Comparison of ENCODE assay signal across 9 mouse cellular contexts in genomic region chrX:142806620-142807061, GRCm38 (mm10).
DNase-seq lines count a peak whose midpoint lies in the region; ATAC-seq and TF ChIP-seq lines count a peak whose summit lies in the region.
"Had no signal": no experiment of that assay in that cellular context is flagged by ENCODE, and none has a peak within 500 bp of the region (broad histone marks: within the 10 kb centered on the region; RNA-seq: fewer than 3 reads in every experiment).

No protein-coding gene starts in this region.

- WGBS in forebrain, postnatal 0 days = 36% methylated on average over 10 of the region's 10 CpGs
- 51% methylated on average over 10 of the region's 10 CpGs for WGBS in forebrain, embryonic 10.5 days
- 43% methylated on average over 10 of the region's 10 CpGs for WGBS in intestine, embryonic 16.5 days
- WGBS in lung, embryonic 16.5 days = 22% methylated on average over 10 of the region's 10 CpGs

- H3K36me3 ChIP-seq in forebrain, postnatal 0 days (ENCODE audit: insufficient read depth) = no peaks in the 10 kb centered on the region
- H3K36me3 ChIP-seq in forebrain, embryonic 10.5 days (replicated peaks) = peaks cover 11% of the 10 kb centered on the region; the same call in 1 of the 2 replicates
- no peaks in the 10 kb centered on the region for H3K36me3 ChIP-seq in testis, adult 2 months (ENCODE audit: control insufficient read depth, insufficient read depth, low read length)
- H3K36me3 ChIP-seq in intestine, embryonic 16.5 days (ENCODE audit: control insufficient read depth, insufficient read depth, low read length) = no peaks in the 10 kb centered on the region
- H3K36me3 ChIP-seq in lung, embryonic 16.5 days (ENCODE audit: control insufficient read depth, insufficient read depth, low read length) = no peaks in the 10 kb centered on the region

- TF ChIP-seq POLR2A in testis, adult 2 months (IDR thresholded peaks at IDR 0.05; ENCODE audit: control insufficient read depth, low read depth, low read length) = no peak

- no peak overlapping the region for H3K4me2 ChIP-seq in forebrain, postnatal 0 days (ENCODE audit: low read depth)
- no peak overlapping the region for H3K4me2 ChIP-seq in intestine, embryonic 16.5 days (ENCODE audit: low read depth, low read length)
- H3K4me2 ChIP-seq in lung, embryonic 16.5 days (ENCODE audit: low read depth, low read length) = peak overlapping the region; percentile 38
- H3K4me2 ChIP-seq: liver, embryonic 15.5 days had no signal

- no peaks in the 10 kb centered on the region for H3K9me3 ChIP-seq in forebrain, postnatal 0 days (ENCODE audit: low read length)
- no peaks in the 10 kb centered on the region for H3K9me3 ChIP-seq in forebrain, embryonic 10.5 days
- H3K9me3 ChIP-seq in intestine, embryonic 16.5 days (ENCODE audit: control insufficient read depth, low read length) = no peaks in the 10 kb centered on the region
- H3K9me3 ChIP-seq in lung, embryonic 16.5 days (ENCODE audit: control insufficient read depth, low read length) = no peaks in the 10 kb centered on the region
- H3K9me3 ChIP-seq: liver, embryonic 15.5 days had no signal

- H3K27me3 ChIP-seq in forebrain, postnatal 0 days (ENCODE audit: insufficient read depth, low read length) = no peaks in the 10 kb centered on the region
- peaks cover 58% of the 10 kb centered on the region for H3K27me3 ChIP-seq in forebrain, embryonic 10.5 days (ENCODE audit: poor library complexity, severe bottlenecking)
- H3K27me3 ChIP-seq in testis, adult 2 months (ENCODE audit: control insufficient read depth, insufficient read depth, low read length) = no peaks in the 10 kb centered on the region
- H3K27me3 ChIP-seq in intestine, embryonic 16.5 days (replicated peaks; ENCODE audit: control insufficient read depth, insufficient read depth, low read length) = no peaks in the 10 kb centered on the region
- no peaks in the 10 kb centered on the region for H3K27me3 ChIP-seq in lung, embryonic 16.5 days (ENCODE audit: control insufficient read depth, insufficient read depth, low read depth, low read length)
- H3K27me3 ChIP-seq: liver, embryonic 15.5 days had no signal

- DNase-seq in forebrain, postnatal 0 days = peak; percentile 35
- DNase-seq in forebrain, embryonic 10.5 days (ENCODE audit: extremely low spot score, low spot score) = no peak
- DNase-seq in testis, postnatal 14 days (ENCODE audit: low spot score) = no peak
- no peak for DNase-seq in spleen, adult 18-20 months
- no peak for DNase-seq in testis, postnatal 10 days (ENCODE audit: low spot score)

- H3K4me3 ChIP-seq in forebrain, postnatal 0 days (ENCODE audit: low read depth, low read length) = no peak overlapping the region
- no peak overlapping the region for H3K4me3 ChIP-seq in forebrain, embryonic 10.5 days
- no peak overlapping the region for H3K4me3 ChIP-seq in testis, adult 2 months (ENCODE audit: control insufficient read depth, low read depth, low read length)
- H3K4me3 ChIP-seq in intestine, embryonic 16.5 days (ENCODE audit: low read length) = no peak overlapping the region
- no peak overlapping the region for H3K4me3 ChIP-seq in lung, embryonic 16.5 days (ENCODE audit: low read length)
- H3K4me3 ChIP-seq: liver, embryonic 15.5 days had no signal

- peak; percentile 48 for ATAC-seq in forebrain, postnatal 0 days
- peak; percentile 83 for ATAC-seq in intestine, embryonic 16.5 days
- ATAC-seq in lung, embryonic 16.5 days (ENCODE audit: low read depth) = peak; percentile 89

- TF ChIP-seq CTCF in forebrain, postnatal 0 days (IDR thresholded peaks at IDR 0.05; ENCODE audit: low read depth) = peak; percentile 59
- TF ChIP-seq CTCF in testis, adult 2 months (IDR thresholded peaks at IDR 0.05; ENCODE audit: control insufficient read depth, insufficient read depth, insufficient replicate concordance, low read depth, low read length) = peak; percentile 10; the same call in 1 of the 2 replicates

- no peak overlapping the region for H3K27ac ChIP-seq in forebrain, postnatal 0 days (ENCODE audit: low read depth, low read length)
- H3K27ac ChIP-seq in forebrain, embryonic 10.5 days = no peak overlapping the region
- no peak overlapping the region for H3K27ac ChIP-seq in testis, adult 2 months (ENCODE audit: control insufficient read depth, insufficient read depth, low read depth, low read length)
- H3K27ac ChIP-seq in intestine, embryonic 16.5 days (ENCODE audit: low read length) = peak overlapping the region; percentile 14; the same call in 1 of the 2 replicates
- H3K27ac ChIP-seq in lung, embryonic 16.5 days (ENCODE audit: low read length) = peak overlapping the region; percentile 52
- H3K27ac ChIP-seq: liver, embryonic 15.5 days had no signal

- no peaks in the 10 kb centered on the region for H3K4me1 ChIP-seq in forebrain, postnatal 0 days (ENCODE audit: insufficient read depth)
- no peaks in the 10 kb centered on the region for H3K4me1 ChIP-seq in forebrain, embryonic 10.5 days
- H3K4me1 ChIP-seq in testis, adult 2 months (ENCODE audit: control insufficient read depth, insufficient read depth, low read length) = no peaks in the 10 kb centered on the region
- peaks cover 8% of the 10 kb centered on the region for H3K4me1 ChIP-seq in intestine, embryonic 16.5 days (ENCODE audit: control insufficient read depth, insufficient read depth, low read length)
- peaks cover 10% of the 10 kb centered on the region for H3K4me1 ChIP-seq in lung, embryonic 16.5 days (replicated peaks; ENCODE audit: control insufficient read depth, insufficient read depth, low read length)
- H3K4me1 ChIP-seq: liver, embryonic 15.5 days had no signal

- no peak overlapping the region for H3K9ac ChIP-seq in forebrain, postnatal 0 days
- H3K9ac ChIP-seq in intestine, embryonic 16.5 days (ENCODE audit: low read depth, low read length) = no peak overlapping the region
- no peak overlapping the region for H3K9ac ChIP-seq in lung, embryonic 16.5 days (ENCODE audit: low read length)
- H3K9ac ChIP-seq: liver, embryonic 15.5 days had no signal

Comparison
In these comparisons a context has a peak if more than half of its experiments do, and no peak if none do; other contexts are left out.
1. H3K27ac ChIP-seq: peak in intestine, embryonic 16.5 days (single experiment) and lung, embryonic 16.5 days (single experiment); none in forebrain, postnatal 0 days (single experiment), forebrain, embryonic 10.5 days (single experiment) and testis, adult 2 months (single experiment).
2. Peak in every context shown above with its lines, with median percentiles within 50 percentile points of each other: ATAC-seq.